Mouse (Mus musculus) ES-CJ7 (cell line): ENCODE results near the gene Mettl23.
"Not testable (repeated sequence)": the region's sequence is repeated elsewhere in the genome, so short reads cannot be mapped to it uniquely, and the experiment has no call there.

Experiments used
- DNase-seq: peaks from one replicate; pipeline ENCODE4 v3.0.0; 2011; ENCODE audit warnings: low read depth, low spot score

Mettl23 gene

GRCm38 (mm10) chr11:116818722-116819121 lies 24.4 kb upstream of the Mettl23 start:
- DNase-seq = no peak

GRCm38 (mm10) chr11:116819932-116820593 lies 23.0 kb upstream of the Mettl23 start:
- DNase-seq = no peak

DNA sequence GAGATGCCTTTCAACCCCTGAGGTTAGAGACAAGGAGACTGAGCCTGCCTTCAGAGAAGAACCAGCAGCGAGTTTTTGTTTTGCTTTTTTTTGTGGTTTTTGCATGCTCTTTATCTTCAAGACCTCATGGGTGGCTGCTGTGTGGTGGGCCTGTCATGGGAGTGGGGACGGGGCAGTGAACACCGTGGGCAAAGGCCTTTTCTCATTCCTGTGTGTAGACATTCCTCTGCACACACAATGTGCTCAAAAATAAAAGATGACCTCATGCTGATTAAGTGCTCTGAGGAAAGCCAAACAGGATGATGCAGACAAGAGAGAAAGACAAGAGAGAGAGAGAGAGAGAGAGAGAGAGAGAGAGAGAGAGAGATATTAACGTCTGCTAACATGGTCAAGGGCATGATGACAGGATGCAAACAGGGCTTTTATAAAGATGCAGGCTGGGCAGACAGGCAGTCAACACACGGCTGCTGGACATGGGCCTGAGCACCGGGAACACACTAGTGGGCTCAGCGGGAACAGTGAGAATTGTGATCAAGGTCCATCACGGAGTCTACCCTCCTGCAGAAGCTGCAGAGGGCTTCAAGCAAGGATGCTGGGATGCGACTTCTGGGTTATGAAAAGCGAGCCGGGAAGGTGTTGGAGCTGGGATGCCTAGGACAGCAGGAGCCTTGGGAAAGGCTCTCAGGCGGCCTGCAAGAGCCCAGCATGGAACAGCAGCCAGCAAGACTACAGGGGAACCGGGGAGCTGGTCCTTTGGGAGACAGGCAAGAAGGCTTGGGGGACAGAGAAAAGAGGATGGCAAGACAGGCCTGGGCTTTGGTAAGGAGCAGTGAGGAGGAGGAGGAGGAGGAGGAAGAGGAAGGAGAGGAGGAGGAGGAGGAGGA lies 21.8 kb upstream of the Mettl23 start:
- DNase-seq = no peak

DNA sequence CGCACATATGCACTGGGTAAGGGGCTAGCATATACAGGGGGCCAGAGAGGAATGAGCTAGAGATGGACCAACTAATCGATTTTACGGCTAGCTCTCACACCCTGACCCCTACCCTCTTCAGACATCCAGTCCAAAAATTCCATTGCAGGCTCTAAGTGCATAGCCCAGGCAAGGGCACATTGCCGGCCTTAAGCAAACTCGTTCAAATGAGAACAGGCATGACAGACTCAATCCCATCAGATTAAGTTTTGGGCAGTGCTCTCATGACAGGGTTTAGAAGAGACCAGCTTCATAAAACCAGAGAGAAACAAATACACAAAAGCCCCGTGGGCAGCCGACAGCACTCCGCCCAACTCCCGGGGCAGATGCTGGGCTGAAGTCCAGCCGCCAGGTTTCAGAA lies 20.9 kb upstream of the Mettl23 start:
- no peak for DNase-seq

DNA sequence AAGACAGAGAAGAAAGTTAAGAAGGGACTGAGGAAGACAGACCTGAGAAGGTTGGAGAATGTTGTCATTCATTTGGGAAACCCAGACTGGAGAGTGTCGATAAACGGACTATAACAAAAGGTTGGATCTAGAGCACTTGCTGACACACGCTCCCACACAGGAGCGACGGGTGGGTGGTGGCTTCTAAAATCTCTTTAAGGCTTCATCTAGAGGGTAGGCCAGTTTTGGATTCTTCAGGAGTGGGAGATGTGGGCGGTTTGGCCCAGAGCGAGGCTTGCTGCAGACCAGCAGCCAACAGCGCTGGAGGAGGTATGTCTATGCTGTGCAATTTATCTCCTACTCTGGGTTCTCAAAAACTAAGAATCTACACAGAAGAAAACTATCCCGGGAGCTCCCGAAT lies 20.5 kb upstream of the Mettl23 start:
- no peak for DNase-seq

GRCm38 (mm10) chr11:116823255-116823654 lies 19.8 kb upstream of the Mettl23 start:
- DNase-seq = no peak

DNA sequence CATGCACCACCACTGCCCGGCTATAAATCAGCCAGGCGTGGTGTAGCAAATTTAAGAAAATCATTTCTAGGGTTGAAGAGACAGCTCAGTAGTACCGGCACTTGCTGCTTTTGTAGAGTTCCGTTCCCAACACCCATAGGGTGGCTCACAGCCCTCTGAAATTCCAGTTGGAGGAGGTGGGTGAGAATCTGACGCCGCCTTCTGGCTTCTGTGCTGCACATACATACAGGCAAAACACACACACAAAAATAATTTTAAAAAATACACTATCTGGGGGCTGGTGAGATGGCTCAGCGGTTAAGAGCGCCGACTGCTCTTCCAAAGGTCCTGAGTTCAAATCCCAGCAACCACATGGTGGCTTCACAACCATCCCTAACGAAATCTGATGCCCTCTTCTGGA lies 19.2 kb upstream of the Mettl23 start:
- DNase-seq = not testable (repeated sequence)

GRCm38 (mm10) chr11:116825230-116825629 lies 17.8 kb upstream of the Mettl23 start:
- DNase-seq = no peak

GRCm38 (mm10) chr11:116826550-116827504 lies 16.3 kb upstream of the Mettl23 start:
- no peak for DNase-seq

- DNase-seq = peak; percentile 65
These were observed 15.4 kb upstream of the Mettl23 start, which contains the start of gene Mxra7 for GRCm38 (mm10) chr11:116827534-116828165. Mxra7 (minus strand) TSS chr11:116828046.

GRCm38 (mm10) chr11:116832172-116832685 lies 10.8 kb upstream of the Mettl23 start:
- DNase-seq = no peak

DNA sequence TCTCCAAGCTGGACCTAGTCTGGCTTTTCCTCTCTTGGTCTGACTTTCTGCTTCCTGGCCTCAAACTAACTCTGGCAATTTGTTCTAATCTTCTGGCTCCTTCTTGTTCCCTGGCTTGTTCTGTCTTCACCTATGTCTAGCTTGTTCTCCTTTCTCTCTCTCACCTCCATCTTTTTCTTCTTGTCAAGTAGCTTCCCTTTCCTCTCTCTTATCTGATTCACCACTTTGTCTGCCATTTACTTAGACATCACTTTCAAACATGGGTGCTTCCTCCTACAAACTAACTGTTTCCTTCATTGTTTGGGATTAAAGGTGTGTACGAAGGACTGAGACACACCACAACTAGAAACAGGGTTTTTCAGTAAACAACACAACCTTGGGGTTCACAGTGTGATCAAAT lies 8.1 kb upstream of the Mettl23 start:
- DNase-seq = no peak

DNA sequence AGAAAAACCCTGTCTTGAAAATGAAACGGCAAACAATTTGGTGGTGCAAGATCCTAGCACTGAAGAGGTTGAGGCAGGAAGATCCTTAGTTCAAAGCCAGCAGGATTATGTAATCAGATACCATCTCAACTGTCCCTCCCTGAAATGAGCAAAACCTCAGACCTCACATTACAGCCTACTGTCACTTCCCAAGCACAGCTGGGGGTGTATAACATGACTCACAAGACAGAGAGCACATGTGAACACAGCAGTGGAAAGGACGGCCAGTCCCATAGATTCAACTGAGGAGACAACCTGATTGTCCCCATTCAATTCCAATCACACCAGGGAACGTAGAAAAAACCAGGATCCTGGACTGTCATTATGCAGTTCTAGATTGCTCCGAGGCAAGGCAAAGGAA lies 6.8 kb upstream of the Mettl23 start:
- DNase-seq = no peak

DNA sequence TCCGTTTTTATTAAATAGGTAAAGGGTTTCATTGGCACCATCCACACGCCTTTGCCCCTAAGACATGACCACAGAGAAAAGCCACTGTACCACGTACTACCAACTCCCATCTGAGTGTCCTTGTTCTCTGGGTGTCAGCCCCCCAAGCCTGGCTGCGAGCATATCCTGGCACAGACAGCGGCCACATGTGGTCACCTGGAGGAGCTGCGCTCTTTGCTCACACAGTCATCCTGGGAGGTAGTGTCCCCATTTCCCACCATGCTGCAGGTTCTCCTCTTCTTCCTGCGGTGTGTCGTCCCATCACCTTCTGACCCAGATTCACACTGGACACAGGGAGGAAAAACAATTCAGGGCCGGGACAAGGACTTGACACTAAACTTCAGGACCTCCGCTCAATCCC lies 5.6 kb upstream of the Mettl23 start:
- peak; percentile 46 for DNase-seq

- no peak for DNase-seq
These were observed 4.1 kb upstream of the Mettl23 start for GRCm38 (mm10) chr11:116838936-116839335.

GRCm38 (mm10) chr11:116839601-116840000 lies 3.5 kb upstream of the Mettl23 start:
- DNase-seq = no peak

DNA sequence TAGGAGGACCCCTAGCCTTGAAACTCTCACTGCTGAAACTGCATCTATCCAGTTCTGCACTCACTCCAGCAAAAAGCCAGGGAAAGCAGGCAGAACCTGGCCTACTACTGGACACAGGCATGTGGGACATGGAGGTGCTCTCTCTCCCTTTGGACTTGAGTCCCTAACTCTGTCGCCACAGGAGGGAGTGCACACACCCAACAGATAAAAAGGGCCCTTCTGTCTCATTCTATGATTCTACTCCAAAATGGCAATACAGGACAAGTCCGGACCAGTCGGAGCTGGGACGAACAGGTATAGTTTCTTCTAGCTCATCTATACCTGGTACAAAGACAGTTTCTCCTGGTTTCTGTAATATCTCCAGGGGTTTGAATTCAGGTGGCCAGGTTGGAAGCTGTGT lies 2.3 kb upstream of the Mettl23 start:
- peak; percentile 51 for DNase-seq

DNA sequence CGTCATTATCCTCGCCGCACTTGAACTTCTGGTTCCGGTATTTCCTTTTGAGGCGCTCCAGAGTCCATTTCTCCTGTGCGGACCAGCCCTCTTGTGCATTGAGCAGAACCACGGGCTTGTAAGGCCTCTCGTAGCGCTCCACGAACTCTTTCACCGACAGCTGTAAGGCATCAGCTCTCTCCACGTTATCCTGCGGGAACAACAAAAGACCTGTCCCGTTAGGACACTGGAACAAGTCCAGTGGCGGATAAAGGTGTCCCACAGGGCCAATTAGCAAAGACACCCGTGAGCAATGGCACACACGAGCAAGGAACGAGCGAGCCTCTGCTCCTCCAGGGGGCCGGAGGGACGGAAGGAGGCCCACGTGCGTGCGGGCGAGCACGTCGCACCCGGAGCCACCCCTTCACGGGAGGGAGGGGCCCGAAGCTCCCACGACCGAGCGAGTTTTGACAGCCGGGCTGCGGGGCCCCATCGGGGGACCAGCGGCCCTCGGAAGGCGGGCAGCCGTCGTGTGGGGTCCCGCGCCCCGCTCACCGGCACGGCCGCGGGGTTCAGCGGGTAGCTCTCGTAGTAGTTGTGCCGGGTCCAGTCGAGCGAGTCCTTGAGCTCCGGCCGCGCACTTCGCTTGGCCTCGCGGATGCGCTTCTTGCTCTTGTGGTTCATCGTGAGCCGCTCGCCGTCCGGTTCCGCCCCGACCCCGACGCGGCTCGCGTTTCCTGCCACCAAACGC lies 382 bp upstream of the Mettl23 start:
- DNase-seq = no peak

DNA sequence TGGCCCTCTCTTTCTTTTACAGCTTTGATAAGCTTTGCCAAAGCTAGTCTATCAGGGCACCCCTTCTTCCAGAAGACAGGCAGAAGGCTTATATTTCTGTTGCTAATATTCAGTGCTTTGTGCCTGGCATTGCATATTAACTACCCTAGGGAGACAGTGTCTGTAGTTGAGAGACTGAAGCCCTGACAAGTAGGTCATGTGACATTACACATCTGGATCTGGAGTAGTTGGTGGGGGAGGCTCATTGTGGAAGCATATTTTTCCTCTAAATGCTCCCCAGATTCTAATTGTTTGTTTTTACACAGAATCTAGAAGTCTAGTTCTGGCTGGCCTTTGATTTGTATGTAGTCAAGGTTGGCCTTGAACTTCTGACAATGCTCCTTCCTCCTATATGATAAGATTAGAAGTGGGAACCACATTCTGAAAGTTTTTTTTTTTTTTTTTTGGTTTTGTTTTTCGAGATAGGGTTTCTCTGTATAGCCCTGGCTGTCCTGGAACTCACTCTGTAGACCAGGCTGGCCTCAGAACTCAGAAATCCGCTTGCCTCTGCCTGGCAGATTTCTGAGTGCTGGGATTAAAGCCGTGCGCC lies 3.6 kb downstream of the Mettl23 start:
- DNase-seq = no peak
